Mouse (Mus musculus) thymus, adult 2 months (tissue): ENCODE data around the gene St6galnac6.

Experiments
- CTCF ChIP-seq: fragments of 200-500 bp; IDR thresholded peaks from 2 replicates; pipeline ENCODE4 v1.5.1; 2012; ENCODE audit warnings: mild to moderate bottlenecking, control low read depth, low read length, moderate library complexity, borderline replicate concordance; ENCODE audit not compliant: control insufficient read depth, poor library complexity, insufficient read depth; ENCODE audit errors: extremely low read depth
- POLR2A ChIP-seq: fragments of 200-500 bp; IDR thresholded peaks from 2 replicates; pipeline ENCODE4 v1.6.1; 2012; ENCODE audit warnings: mild to moderate bottlenecking, low read length, control low read depth, moderate library complexity; ENCODE audit not compliant: control insufficient read depth, poor library complexity, insufficient read depth; ENCODE audit errors: extremely low read depth

DNA sequence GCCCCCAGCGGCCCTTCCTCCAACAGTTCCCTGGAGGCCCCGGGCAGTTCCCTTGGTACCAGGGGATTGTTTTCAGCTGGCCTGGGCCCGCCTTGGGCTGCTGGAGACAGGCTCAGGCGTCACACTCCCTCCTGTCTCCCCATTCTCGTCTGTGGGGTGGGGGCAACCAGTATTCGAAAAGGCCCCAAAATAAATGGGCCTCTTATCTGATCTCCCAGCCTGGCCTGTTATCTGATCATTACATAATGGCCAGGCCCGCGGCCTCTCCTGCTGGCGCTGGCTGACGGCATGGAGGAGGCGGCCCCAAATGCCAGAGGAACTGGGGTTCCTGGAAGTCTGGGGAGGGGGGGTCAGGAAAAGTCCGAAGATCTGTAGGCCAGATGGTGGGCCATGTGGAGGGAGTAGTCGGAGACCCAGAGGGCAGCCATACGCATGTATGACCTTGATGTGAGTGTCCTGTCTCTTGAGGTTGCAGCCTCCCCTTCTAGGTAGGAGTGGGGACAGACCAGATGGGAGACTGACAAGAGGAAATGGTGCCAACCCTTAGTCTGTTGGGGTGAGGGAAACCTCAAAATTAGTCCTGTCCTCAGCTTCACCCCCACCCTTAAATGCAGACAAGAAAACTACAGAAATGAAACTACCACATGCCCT, 55.4 kb downstream of the St6galnac6 start:
- TF ChIP-seq CTCF, result no peak
- no peak for TF ChIP-seq POLR2A
